Mouse (Mus musculus): ENCODE results near the gene Cdadc1.
A peak's percentile ranks its signal among the peaks of the same experiment; 100 is the strongest.

DNA sequence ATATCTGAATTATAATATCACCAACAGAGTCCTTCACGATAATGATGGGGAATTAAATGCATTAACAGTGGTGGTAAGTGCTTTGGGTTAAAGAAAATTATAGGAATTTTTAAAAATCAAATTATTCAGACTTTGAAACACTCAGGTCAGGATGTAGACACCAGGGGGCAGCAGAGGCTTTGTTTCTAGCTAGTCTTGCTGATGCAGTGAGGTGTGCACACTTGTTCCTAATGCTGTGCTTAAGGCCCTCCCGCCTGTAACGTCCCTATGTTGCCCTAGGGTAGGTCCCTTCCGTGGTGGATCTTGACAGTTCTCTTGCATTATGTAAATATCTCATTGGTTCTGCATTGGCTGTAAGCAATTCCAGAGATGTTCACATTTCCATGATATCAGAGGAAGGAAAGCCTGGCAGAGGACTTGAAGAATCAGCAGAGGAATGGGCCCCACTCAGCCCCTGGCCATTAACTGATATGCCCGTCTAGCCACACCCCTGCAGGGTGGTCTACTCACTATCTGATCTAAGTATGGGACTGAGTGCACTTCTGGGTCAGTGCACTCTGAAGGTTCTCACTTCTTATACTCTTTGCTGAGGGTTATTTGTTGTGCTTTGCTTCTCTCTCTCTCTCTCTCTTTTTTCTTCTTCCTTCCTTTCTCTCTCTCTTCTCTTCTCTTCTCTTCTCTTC lies 8.1 kb upstream of the Cdadc1 start:
- TF ChIP-seq HCFC1 (IDR thresholded peaks at IDR 0.05; ENCODE audit: borderline replicate concordance, insufficient read depth, low read length) = no peak
- no peak for TF ChIP-seq CHD2 (IDR thresholded peaks at IDR 0.05; ENCODE audit: low read depth, low read length)
- TF ChIP-seq ZC3H11A (IDR thresholded peaks at IDR 0.05; ENCODE audit: borderline replicate concordance, low read depth, low read length) = peak; percentile 91
- TF ChIP-seq ZNF384 (IDR thresholded peaks at IDR 0.05; ENCODE audit: low read depth, low read length) = no peak

All from ES-E14 (cell line).